Mouse (Mus musculus): ENCODE data around the gene Mcmbp.

DNA sequence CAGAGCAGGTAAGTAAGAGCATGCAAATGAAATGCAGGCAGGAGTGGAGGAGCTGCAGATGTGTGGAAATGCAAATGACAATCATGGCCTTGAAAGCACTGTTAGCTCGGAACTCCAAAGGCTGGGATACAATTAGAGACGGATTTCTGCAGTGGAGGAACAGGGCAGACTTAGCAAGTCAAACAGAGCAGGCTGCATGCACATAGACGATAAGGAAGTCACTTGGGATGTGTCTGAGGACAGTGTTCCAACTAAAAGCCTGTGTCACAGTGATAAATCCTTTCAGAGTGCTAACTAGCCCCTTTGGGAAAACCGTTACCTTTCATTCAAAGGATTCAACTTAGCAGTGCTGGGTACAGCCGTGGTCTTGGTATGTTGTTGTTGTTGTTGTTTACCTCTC, 72.5 kb downstream of the Mcmbp start:
- no peak for TF ChIP-seq GATA1 (IDR thresholded peaks at IDR 0.05; ENCODE audit: borderline replicate concordance, low read length)
- TF ChIP-seq FLI1 (IDR thresholded peaks at IDR 0.05; ENCODE audit: low read length), result no peak
